Mouse (Mus musculus) monocyte, adult 2 months (primary cell): ENCODE results near the gene Lama5.

Experiments
- DNase-seq, 2 experiments: peaks; one replicate each; pipeline ENCODE4 v3.0.0; 2022; ENCODE audit warnings: low spot score in 2 of 2, low read depth in 1 of 2

Gene Lama5

GRCm38 (mm10) chr2:180255701-180256100 lies 30.0 kb upstream of the Lama5 start:
- DNase-seq, result no peak

GRCm38 (mm10) chr2:180254436-180255209 lies 29.0 kb upstream of the Lama5 start:
- DNase-seq, result no peak

DNA sequence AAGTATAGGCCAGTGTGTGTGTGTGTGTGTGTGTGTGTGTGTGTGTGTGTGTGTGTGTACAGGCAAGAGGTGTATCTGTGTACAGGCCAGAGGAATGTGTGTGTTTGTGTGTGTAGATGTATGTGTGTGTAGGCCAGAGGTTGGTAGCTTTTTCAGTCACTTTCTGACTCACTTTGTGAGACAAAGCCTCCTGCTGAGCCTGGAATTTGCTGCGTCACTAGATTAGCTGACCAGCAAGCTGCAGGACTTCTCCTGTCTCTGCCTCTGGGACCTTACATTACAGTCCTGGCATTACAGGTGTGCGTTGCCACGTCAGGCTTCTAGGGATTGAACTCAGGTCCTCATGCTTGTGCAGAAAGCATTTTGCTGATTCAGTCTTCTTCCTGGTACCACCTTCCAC lies 26.2 kb upstream of the Lama5 start:
- DNase-seq, result no peak

GRCm38 (mm10) chr2:180250930-180251611 lies 25.4 kb upstream of the Lama5 start:
- DNase-seq, result peak; percentile 36 to 47

- no peak for DNase-seq
Measured at GRCm38 (mm10) chr2:180248947-180249660, 23.4 kb upstream of the Lama5 start.

DNA sequence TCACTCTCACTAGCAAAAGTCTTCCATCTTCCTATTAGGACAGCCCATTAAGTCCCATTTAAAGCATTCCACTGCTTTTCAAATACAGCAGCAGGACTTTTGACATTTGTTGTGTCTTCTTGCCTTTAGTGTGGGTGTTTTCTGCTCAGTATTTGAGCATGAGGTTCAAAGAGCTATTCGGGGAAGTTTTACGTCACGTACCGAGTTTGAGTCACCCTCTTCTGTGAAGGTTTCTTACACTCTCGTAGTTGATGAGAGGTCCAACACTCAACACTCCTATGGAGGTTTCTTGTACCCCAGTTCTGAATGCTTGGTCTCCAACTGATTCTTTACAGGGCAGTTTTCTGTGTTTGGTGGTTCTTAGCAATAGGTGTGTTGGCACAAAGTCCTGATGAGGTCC lies 22.3 kb upstream of the Lama5 start:
- no peak for DNase-seq

DNA sequence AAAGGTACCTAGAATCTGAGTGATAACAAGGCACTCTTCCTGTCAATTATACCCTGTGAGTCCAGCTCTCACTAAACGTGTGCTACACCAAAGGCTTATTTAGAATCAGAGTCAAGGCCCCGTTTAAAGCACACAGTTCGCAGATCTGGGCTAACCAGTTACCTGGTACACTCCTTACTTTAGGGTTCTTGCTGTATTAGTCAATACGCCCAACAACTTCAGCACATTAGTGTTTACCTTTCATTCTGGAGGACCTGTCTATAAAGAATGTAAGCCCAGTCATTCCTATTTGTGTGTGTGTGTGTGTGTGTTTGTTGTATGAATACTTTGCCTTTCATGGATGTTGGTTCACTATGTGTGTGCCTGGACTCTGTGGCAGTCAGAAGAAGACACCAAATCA lies 17.4 kb upstream of the Lama5 start:
- DNase-seq, result no peak

- no peak for DNase-seq
Measured at GRCm38 (mm10) chr2:180238591-180238990, 12.9 kb upstream of the Lama5 start.

GRCm38 (mm10) chr2:180237601-180238345 lies 12.1 kb upstream of the Lama5 start:
- DNase-seq, result no peak

GRCm38 (mm10) chr2:180236930-180237329 lies 11.3 kb upstream of the Lama5 start:
- DNase-seq, result no peak

GRCm38 (mm10) chr2:180236500-180236899 lies 10.8 kb upstream of the Lama5 start:
- DNase-seq, result no peak

GRCm38 (mm10) chr2:180235788-180236187 lies 10.1 kb upstream of the Lama5 start:
- DNase-seq, result no peak

GRCm38 (mm10) chr2:180234980-180235379 lies 9.3 kb upstream of the Lama5 start:
- DNase-seq, result no peak

- no peak for DNase-seq
Measured at GRCm38 (mm10) chr2:180234353-180234752, 8.7 kb upstream of the Lama5 start.

DNA sequence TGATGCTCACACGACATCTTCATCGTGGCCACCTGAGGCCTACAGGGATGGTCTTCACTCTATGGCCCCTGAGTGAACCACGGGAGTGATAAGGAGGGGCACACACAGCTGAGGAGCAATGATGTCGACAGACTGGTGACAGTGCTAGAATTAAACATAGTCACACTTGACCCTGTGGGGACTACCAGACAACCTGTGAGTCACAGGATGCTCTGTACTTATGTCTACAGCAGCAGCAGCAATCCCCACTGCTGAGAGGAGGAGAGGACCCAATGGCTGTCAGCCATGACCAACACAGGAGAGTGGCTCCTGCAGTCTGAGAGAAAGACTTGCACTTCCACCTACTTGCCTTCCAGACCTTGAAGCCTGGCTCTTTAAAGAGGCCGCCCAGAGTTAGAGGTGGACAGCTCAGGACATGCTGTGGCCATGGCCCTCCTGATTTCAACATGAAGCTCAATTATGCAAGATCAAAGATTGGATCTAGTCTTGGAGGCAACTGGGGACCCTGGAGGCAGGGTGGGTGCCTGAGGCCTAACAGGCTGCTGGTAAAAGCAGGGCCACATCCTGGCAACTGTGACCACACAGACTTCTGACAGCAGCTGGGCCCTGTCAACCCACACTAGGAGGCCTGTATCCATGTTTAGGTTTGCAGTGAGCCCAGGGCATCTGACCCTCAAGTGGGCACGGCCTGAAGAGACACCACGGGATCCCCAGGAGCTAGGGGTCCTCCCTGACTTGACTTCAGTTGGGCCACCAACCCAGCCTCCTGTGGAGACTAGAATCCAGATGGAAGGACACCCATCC lies 7.6 kb upstream of the Lama5 start:
- DNase-seq, result no peak

DNA sequence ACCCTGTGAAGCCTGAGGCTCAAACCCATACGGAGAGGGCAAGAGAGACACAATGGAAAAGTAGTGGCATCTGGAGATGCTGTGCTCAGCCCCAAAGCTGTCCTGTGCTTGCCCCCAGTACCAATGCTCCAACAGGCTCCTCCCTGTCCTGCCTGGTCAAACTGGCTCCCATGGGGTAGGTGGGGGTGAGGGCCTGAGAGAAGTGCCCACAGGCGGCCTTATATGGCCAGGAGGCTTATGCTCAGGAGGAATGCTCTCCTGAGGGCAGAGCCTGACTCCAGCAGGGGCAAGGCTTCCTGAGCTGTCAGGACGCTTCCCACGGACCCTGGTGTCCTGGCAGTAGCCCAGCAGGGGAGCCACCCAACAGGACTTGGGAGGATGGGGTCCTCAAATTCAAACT lies 4.8 kb upstream of the Lama5 start:
- DNase-seq, result no peak

DNA sequence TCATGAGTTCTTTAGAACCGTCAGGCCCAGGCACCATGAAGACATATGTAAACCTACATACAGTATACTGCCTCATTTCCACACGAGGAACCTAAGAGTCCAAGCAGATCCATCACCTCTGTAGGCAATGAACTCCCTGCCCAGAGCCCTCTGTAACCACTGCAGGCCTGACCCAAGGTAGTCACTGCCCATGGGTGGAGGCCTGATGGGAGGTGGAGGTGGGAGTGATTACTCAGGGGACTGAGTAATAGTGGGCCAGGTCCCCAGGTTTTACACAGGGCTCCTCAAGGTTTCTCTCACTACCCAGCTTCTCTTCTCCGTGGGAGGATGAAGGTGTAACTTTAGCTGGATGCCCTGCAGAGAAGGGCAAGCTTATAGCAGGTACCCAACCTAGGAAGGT lies 3.5 kb upstream of the Lama5 start:
- no peak for DNase-seq

GRCm38 (mm10) chr2:180228592-180228991 lies 2.9 kb upstream of the Lama5 start:
- no peak for DNase-seq

DNA sequence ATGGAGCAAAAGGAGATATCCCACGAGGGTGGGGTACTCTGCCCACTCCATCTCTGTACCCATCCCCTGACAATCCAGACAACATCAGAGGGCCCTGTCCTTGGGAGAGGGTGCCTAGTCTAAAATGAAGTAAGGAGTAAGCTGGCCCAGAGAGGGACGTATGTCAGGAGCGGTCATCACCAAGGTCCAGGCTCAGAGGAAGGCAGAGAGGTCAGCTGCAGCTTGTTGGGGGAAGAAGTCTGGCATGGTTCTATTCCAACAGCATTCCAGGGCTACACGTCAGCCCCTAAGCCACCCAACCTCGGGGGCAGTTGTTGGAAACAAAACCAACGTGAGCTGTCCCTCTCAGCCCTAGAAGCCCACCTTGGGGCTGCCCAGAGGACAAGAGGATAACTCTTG lies 2.4 kb upstream of the Lama5 start:
- DNase-seq, result no peak

- no peak for DNase-seq
Measured at GRCm38 (mm10) chr2:180227262-180228059, 1.8 kb upstream of the Lama5 start.
